Mouse (Mus musculus): ENCODE results near the gene Lat2. TPM values are rescaled to one million over a fixed set of nuclear protein-coding genes. Genes with fewer than 3 reads are reported as not detected.

The Lat2 gene
- polyA plus RNA-seq, 1 experiment from 2014 or later, result 1.5 TPM

- 91% methylated on average over 5 of the region's 5 CpGs for WGBS
- ATAC-seq (ENCODE audit: low FRiP score), result no peak
- H3K27me3 ChIP-seq (ENCODE audit: control insufficient read depth, insufficient read depth, low read length), result no peaks in the 10 kb centered on the region
Measured at GRCm38 (mm10) chr5:134581146-134581545, 33.7 kb downstream of the Lat2 start, which contains the start of gene Rfc2. Gene Rfc2, plus strand, starts transcription at chr5:134581366.

GRCm38 (mm10) chr5:134579135-134579534 is 35.7 kb downstream of the Lat2 start:
- Histone ChIP-seq H3K4me3 (replicated peaks; ENCODE audit: low read length) (no peak overlapping the region), H3K4me1 (replicated peaks; ENCODE audit: control insufficient read depth, insufficient read depth, low read length) (peaks cover 9% of the 10 kb centered on the region; the same call in 1 of the 2 replicates), H3K9ac (no peak overlapping the region), H3K36me3 (replicated peaks; ENCODE audit: control insufficient read depth, insufficient read depth) (no peaks in the 10 kb centered on the region), H3K27me3 (ENCODE audit: control insufficient read depth, insufficient read depth, low read length) (no peaks in the 10 kb centered on the region), H3K27ac (no peak overlapping the region), H3K9me3 (ENCODE audit: control insufficient read depth, low read length) (no peaks in the 10 kb centered on the region), H3K4me2 (replicated peaks) (no peak overlapping the region)
- no peak for DNase-seq (ENCODE audit: low spot score)
- 73% methylated on average over 3 of the region's 3 CpGs for WGBS
- no peak for ATAC-seq (ENCODE audit: low FRiP score)

More at GRCm38 (mm10) chr5:134581146-134581545, 33.7 kb downstream of the Lat2 start, which contains the start of gene Rfc2:
- peaks cover 9% of the 10 kb centered on the region; the same call in 1 of the 2 replicates for H3K4me1 ChIP-seq (replicated peaks; ENCODE audit: control insufficient read depth, insufficient read depth, low read length)
- H3K36me3 ChIP-seq (replicated peaks; ENCODE audit: control insufficient read depth, insufficient read depth), result no peaks in the 10 kb centered on the region; the same call in 1 of the 2 replicates
- no peak within 1 kb of the TSS for H3K9ac ChIP-seq
- no peak within 1 kb of the TSS for H3K4me3 ChIP-seq (replicated peaks; ENCODE audit: low read length)
- H3K4me2 ChIP-seq (replicated peaks), result no peak within 1 kb of the TSS
- H3K27ac ChIP-seq, result no peak within 1 kb of the TSS
- DNase-seq (ENCODE audit: low spot score), result no peak
- H3K9me3 ChIP-seq (ENCODE audit: control insufficient read depth, low read length), result no peaks in the 10 kb centered on the region

GRCm38 (mm10) chr5:134577534-134577933 is 37.3 kb downstream of the Lat2 start:
- H3K4me3 ChIP-seq (replicated peaks; ENCODE audit: low read length), result no peak overlapping the region
- 83% methylated on average over 7 of the region's 7 CpGs for WGBS
- peaks cover 3% of the 10 kb centered on the region; the same call in 1 of the 2 replicates for H3K4me1 ChIP-seq (replicated peaks; ENCODE audit: control insufficient read depth, insufficient read depth, low read length)
- H3K9ac ChIP-seq, result no peak overlapping the region
- H3K27me3 ChIP-seq (ENCODE audit: control insufficient read depth, insufficient read depth, low read length), result no peaks in the 10 kb centered on the region
- H3K9me3 ChIP-seq (ENCODE audit: control insufficient read depth, low read length), result no peaks in the 10 kb centered on the region
- no peaks in the 10 kb centered on the region for H3K36me3 ChIP-seq (replicated peaks; ENCODE audit: control insufficient read depth, insufficient read depth)
- DNase-seq (ENCODE audit: low spot score), result no peak
- no peak overlapping the region for H3K27ac ChIP-seq
- no peak overlapping the region for H3K4me2 ChIP-seq (replicated peaks)
- ATAC-seq (ENCODE audit: low FRiP score), result no peak

- H3K27ac ChIP-seq, result no peak overlapping the region
- H3K4me1 ChIP-seq (replicated peaks; ENCODE audit: control insufficient read depth, insufficient read depth, low read length), result peaks cover 8% of the 10 kb centered on the region
- H3K9ac ChIP-seq, result no peak overlapping the region
- ATAC-seq (ENCODE audit: low FRiP score) (no peak), DNase-seq (ENCODE audit: low spot score) (no peak)
- H3K36me3 ChIP-seq (replicated peaks; ENCODE audit: control insufficient read depth, insufficient read depth), result no peaks in the 10 kb centered on the region
- no peaks in the 10 kb centered on the region for H3K9me3 ChIP-seq (ENCODE audit: control insufficient read depth, low read length)
- no peak overlapping the region for H3K4me2 ChIP-seq (replicated peaks)
- H3K27me3 ChIP-seq (ENCODE audit: control insufficient read depth, insufficient read depth, low read length), result no peaks in the 10 kb centered on the region
- no peak overlapping the region for H3K4me3 ChIP-seq (replicated peaks; ENCODE audit: low read length)
- 80% methylated on average over 14 of the region's 14 CpGs for WGBS
Measured at GRCm38 (mm10) chr5:134576517-134577220, 38.2 kb downstream of the Lat2 start.

GRCm38 (mm10) chr5:134575833-134576232 is 39.0 kb downstream of the Lat2 start:
- no peaks in the 10 kb centered on the region for H3K36me3 ChIP-seq (replicated peaks; ENCODE audit: control insufficient read depth, insufficient read depth)
- no peak for ATAC-seq (ENCODE audit: low FRiP score)
- WGBS, result 97% methylated on average over 5 of the region's 5 CpGs
- no peak overlapping the region for H3K4me2 ChIP-seq (replicated peaks)
- H3K4me1 ChIP-seq (replicated peaks; ENCODE audit: control insufficient read depth, insufficient read depth, low read length), result peaks cover 8% of the 10 kb centered on the region
- no peak overlapping the region for H3K4me3 ChIP-seq (replicated peaks; ENCODE audit: low read length)
- H3K27me3 ChIP-seq (ENCODE audit: control insufficient read depth, insufficient read depth, low read length), result no peaks in the 10 kb centered on the region
- no peak overlapping the region for H3K9ac ChIP-seq
- no peak overlapping the region for H3K27ac ChIP-seq
- DNase-seq (ENCODE audit: low spot score), result no peak
- H3K9me3 ChIP-seq (ENCODE audit: control insufficient read depth, low read length), result no peaks in the 10 kb centered on the region

GRCm38 (mm10) chr5:134572508-134573214 is 42.2 kb downstream of the Lat2 start:
- Histone ChIP-seq H3K9me3 (ENCODE audit: control insufficient read depth, low read length) (no peaks in the 10 kb centered on the region), H3K9ac (peak overlapping the region; percentile 72), H3K27me3 (ENCODE audit: control insufficient read depth, insufficient read depth, low read length) (no peaks in the 10 kb centered on the region), H3K36me3 (replicated peaks; ENCODE audit: control insufficient read depth, insufficient read depth) (no peaks in the 10 kb centered on the region), H3K4me3 (replicated peaks; ENCODE audit: low read length) (peak overlapping the region; percentile 50), H3K4me1 (replicated peaks; ENCODE audit: control insufficient read depth, insufficient read depth, low read length) (peaks cover 8% of the 10 kb centered on the region), H3K27ac (peak overlapping the region; percentile 82; the same call in 1 of the 2 replicates), H3K4me2 (replicated peaks) (peak overlapping the region; percentile 94)
- ATAC-seq (ENCODE audit: low FRiP score) (no peak), DNase-seq (ENCODE audit: low spot score) (no peak)
- WGBS, result 42% methylated on average over 10 of the region's 10 CpGs

- Histone ChIP-seq H3K4me3 (replicated peaks; ENCODE audit: low read length) (peak overlapping the region; percentile 50), H3K9me3 (ENCODE audit: control insufficient read depth, low read length) (no peaks in the 10 kb centered on the region), H3K36me3 (replicated peaks; ENCODE audit: control insufficient read depth, insufficient read depth) (no peaks in the 10 kb centered on the region), H3K27ac (peak overlapping the region; percentile 82), H3K9ac (peak overlapping the region; percentile 72), H3K4me2 (replicated peaks) (peak overlapping the region; percentile 94), H3K4me1 (replicated peaks; ENCODE audit: control insufficient read depth, insufficient read depth, low read length) (peaks cover 8% of the 10 kb centered on the region), H3K27me3 (ENCODE audit: control insufficient read depth, insufficient read depth, low read length) (no peaks in the 10 kb centered on the region)
- DNase-seq (ENCODE audit: low spot score) (peak; percentile 83), ATAC-seq (ENCODE audit: low FRiP score) (peak; percentile 66; the same call in 1 of the 2 replicates)
- WGBS, result 2% methylated on average over 23 of the region's 23 CpGs
Measured at GRCm38 (mm10) chr5:134571730-134572507, 42.9 kb downstream of the Lat2 start.

GRCm38 (mm10) chr5:134568964-134569491 is 45.8 kb downstream of the Lat2 start:
- Histone ChIP-seq H3K4me3 (replicated peaks; ENCODE audit: low read length) (no peak overlapping the region), H3K27ac (no peak overlapping the region), H3K4me2 (replicated peaks) (no peak overlapping the region), H3K9me3 (ENCODE audit: control insufficient read depth, low read length) (no peaks in the 10 kb centered on the region), H3K36me3 (replicated peaks; ENCODE audit: control insufficient read depth, insufficient read depth) (no peaks in the 10 kb centered on the region), H3K4me1 (replicated peaks; ENCODE audit: control insufficient read depth, insufficient read depth, low read length) (peaks cover 8% of the 10 kb centered on the region), H3K27me3 (ENCODE audit: control insufficient read depth, insufficient read depth, low read length) (no peaks in the 10 kb centered on the region), H3K9ac (no peak overlapping the region)
- ATAC-seq (ENCODE audit: low FRiP score) (no peak), DNase-seq (ENCODE audit: low spot score) (no peak)
- WGBS, result 59% methylated on average over 8 of the region's 8 CpGs

- WGBS, result 63% methylated on average over 3 of the region's 3 CpGs
- no peak overlapping the region for H3K4me2 ChIP-seq (replicated peaks)
- no peak overlapping the region for H3K4me3 ChIP-seq (replicated peaks; ENCODE audit: low read length)
- no peaks in the 10 kb centered on the region for H3K9me3 ChIP-seq (ENCODE audit: control insufficient read depth, low read length)
- no peaks in the 10 kb centered on the region for H3K27me3 ChIP-seq (ENCODE audit: control insufficient read depth, insufficient read depth, low read length)
- H3K36me3 ChIP-seq (replicated peaks; ENCODE audit: control insufficient read depth, insufficient read depth), result no peaks in the 10 kb centered on the region
- no peak overlapping the region for H3K27ac ChIP-seq
- ATAC-seq (ENCODE audit: low FRiP score), result no peak
- no peak for DNase-seq (ENCODE audit: low spot score)
- H3K4me1 ChIP-seq (replicated peaks; ENCODE audit: control insufficient read depth, insufficient read depth, low read length), result peaks cover 8% of the 10 kb centered on the region
- no peak overlapping the region for H3K9ac ChIP-seq
Measured at GRCm38 (mm10) chr5:134568030-134568429, 46.8 kb downstream of the Lat2 start.

All from hindbrain, embryonic 14.5 days (tissue).